Mouse (Mus musculus) heart, embryonic 10.5 days (tissue): ENCODE results near the gene Lrriq1. TPM values are rescaled to one million over a fixed set of nuclear protein-coding genes. Genes with fewer than 3 reads are reported as not detected.

ENCODE experiments used
- DNase-seq: peaks from one replicate; pipeline ENCODE4 v3.0.0-alpha.2; 2017; ENCODE audit warnings: low spot score
- H3K27ac ChIP-seq: fragments of 300-500 bp; sonication (generic); 2 replicates; pipeline ENCODE4 v1.5.1; 2016; ENCODE audit warnings: mild to moderate bottlenecking
- H3K27me3 ChIP-seq: fragments of 300-500 bp; sonication (generic); 2 replicates; pipeline ENCODE4 v1.6.1; 2016; ENCODE audit warnings: mild to moderate bottlenecking; ENCODE audit not compliant: poor library complexity, insufficient read depth, severe bottlenecking
- H3K36me3 ChIP-seq: fragments of 300-500 bp; sonication (generic); 2 replicates; pipeline ENCODE4 v1.6.1; 2016; ENCODE audit warnings: mild to moderate bottlenecking, moderate library complexity
- H3K4me1 ChIP-seq: fragments of 300-500 bp; sonication (generic); 2 replicates; pipeline ENCODE4 v1.6.1; 2016; ENCODE audit warnings: mild to moderate bottlenecking
- H3K4me3 ChIP-seq: fragments of 300-500 bp; sonication (generic); 2 replicates; pipeline ENCODE4 v1.5.1; 2016; ENCODE audit warnings: mild to moderate bottlenecking, moderate library complexity
- H3K9me3 ChIP-seq: fragments of 300-500 bp; sonication (generic); 2 replicates; pipeline ENCODE4 v1.6.1; 2016; ENCODE audit warnings: mild to moderate bottlenecking, moderate library complexity
- WGBS: fragments of 180-500 bp; shearing (Covaris S2); methylation state at CpG from one replicate; pipeline ENCODE4 v1.1.7; 2016; 5-methylcytosine and 5-hydroxymethylcytosine counted together
- polyA plus RNA-seq: library from polyadenylated mRNA; unstranded; fragments of >200 nt; fragmentation: Nextera tagmentation; extraction: Ambion mirVana; gene quantifications from 2 replicates; pipeline ENCODE4 v1.2.1, GENCODE M21; 2016

Lrriq1 gene
- polyA plus RNA-seq, 1 experiment from 2014 or later: not detected

DNA sequence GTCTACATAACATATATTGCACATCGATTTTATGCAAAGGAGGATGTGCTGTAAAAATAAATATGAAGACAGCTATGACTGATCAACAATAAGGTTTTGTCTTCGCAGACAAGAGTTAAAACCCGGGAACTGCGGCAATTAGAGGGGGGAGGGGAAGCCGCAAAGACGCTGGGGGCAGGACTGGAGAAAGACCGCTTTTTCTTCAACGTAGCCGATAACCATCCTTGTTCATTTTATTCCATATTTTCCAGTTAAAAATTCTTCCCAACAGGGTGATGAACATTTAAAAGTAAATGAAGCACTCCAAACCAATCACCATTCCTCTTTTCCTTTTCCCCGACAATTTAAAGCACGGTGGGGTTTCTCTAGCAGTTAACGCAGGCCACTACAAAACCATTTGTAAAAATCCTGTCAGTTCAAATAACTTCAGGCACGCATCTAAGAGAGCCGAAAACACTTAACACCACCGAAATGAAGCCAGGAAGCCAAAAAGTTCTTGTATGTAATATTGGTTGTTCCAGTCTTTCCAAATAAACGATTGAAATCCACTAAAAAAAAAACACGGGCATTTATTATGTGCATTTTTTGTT lies 209.4 kb downstream of the Lrriq1 start:
- Histone ChIP-seq H3K4me1 (peaks cover 19% of the 10 kb centered on the region; the same call in 1 of the 2 replicates), H3K4me3 (peak overlapping the region; percentile 58), H3K36me3 (no peaks in the 10 kb centered on the region), H3K27me3 (peaks cover 48% of the 10 kb centered on the region), H3K27ac (no peak overlapping the region), H3K9me3 (no peaks in the 10 kb centered on the region)
- DNase-seq: no peak
- under 1% methylated on average over 17 of the region's 17 CpGs for WGBS

DNA sequence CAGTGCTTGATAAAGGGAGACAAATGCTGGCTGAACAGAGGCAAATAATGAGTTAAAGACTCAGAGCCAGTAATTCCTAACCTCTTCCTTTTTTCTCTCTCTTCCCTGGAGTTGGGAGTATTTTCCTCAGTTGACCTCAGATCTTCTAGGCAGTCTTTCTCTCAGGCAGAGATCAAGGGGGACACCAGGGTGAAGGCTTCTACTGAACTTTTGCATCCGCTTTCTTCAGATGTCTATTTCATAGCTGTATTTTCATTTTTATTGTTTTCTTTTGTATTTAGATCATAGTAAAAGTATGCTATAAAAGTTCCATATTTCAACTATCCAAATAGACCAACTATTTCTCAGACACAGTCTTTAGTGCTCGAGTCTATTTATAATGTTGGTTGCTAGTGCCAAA lies 233.6 kb downstream of the Lrriq1 start:
- Histone ChIP-seq H3K9me3 (no peaks in the 10 kb centered on the region), H3K27me3 (no peaks in the 10 kb centered on the region), H3K27ac (no peak overlapping the region), H3K4me1 (no peaks in the 10 kb centered on the region), H3K36me3 (no peaks in the 10 kb centered on the region), H3K4me3 (no peak overlapping the region)
- DNase-seq: no peak
- 87% methylated on average over 2 of the region's 2 CpGs for WGBS

DNA sequence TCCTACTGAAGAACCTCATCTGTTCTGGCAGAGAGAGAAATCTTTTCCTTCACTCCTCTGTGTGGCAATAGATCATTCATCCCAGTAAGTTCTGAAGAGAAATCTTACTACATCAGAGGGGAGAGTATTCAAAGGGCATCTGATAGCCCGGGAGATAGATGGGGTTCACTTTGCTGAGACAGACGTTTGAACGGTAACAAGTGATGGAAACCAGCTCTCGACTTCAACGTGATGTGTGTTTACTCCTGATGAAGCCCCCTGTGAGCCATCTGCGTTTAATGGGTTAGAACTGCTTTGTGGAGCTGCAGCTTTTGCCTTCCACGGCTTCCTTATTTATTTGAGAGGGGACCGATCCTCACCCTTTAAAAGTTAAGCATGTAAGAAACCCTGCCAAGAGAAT lies 235.2 kb downstream of the Lrriq1 start:
- Histone ChIP-seq H3K4me1 (no peaks in the 10 kb centered on the region), H3K27me3 (no peaks in the 10 kb centered on the region), H3K27ac (no peak overlapping the region), H3K36me3 (no peaks in the 10 kb centered on the region), H3K4me3 (no peak overlapping the region), H3K9me3 (no peaks in the 10 kb centered on the region)
- WGBS: 18% methylated on average over 8 of the region's 8 CpGs
- no peak for DNase-seq

DNA sequence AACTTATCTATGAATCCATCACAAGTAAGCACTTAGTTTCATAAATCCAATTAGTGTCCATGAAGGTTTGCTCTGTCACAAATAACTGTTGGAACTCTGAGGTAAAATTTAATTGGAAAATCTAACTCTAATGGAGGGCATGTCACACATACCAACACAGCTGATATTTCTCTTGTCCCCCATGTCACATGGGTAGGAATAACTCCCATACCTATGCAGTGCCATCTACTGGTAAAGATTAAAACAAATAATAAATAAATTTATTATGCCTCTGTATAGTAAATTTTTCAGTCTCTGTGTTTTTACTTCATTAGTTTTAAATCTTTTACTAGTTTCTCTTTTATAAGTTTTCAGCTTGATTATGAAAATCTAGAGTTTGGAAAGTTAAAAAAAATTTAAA lies 236.5 kb downstream of the Lrriq1 start:
- H3K4me3 ChIP-seq: no peak overlapping the region
- no peak for DNase-seq
- no peaks in the 10 kb centered on the region for H3K4me1 ChIP-seq
- H3K27me3 ChIP-seq: no peaks in the 10 kb centered on the region
- H3K9me3 ChIP-seq: no peaks in the 10 kb centered on the region
- H3K36me3 ChIP-seq: no peaks in the 10 kb centered on the region
- H3K27ac ChIP-seq: no peak overlapping the region

Other genes starting within 250 kb of the Lrriq1 start
- 3.0 and 14.9 TPM in 2 replicates for gene Alx1, start 206.1 kb downstream of the Lrriq1 start, polyA plus RNA-seq
- gene Slc6a15, start 131.5 kb upstream of the Lrriq1 start, polyA plus RNA-seq: 0.95 and 0.97 TPM in 2 replicates